Mouse (Mus musculus): ENCODE measurements around the gene Tle4. TPM values are rescaled to one million over a fixed set of nuclear protein-coding genes. Genes with fewer than 3 reads are reported as not detected.

Tle4 gene
- polyA plus RNA-seq, 1 experiment from 2014 or later = 35.5 TPM

DNA sequence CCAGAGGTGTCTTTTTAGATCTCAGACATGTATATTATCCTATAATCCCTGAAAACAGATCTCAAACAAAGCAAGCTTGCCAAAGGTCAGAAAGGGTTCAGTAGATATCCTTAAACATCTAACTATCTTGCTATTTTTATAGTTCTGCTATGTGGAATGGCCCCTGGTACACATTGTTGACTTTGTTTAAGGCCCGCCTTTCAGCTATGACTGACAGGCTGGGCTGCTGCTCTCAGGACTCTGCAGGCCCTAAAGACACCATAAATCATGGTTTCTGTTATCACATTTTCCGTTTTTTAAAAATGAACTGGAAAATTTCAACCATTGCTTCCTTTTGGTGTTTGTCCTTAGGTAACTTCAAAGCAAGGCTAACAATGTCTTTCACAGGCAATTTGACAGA, 161.3 kb downstream of the Tle4 start:
- DNase-seq (ENCODE audit: low spot score) (no peak), ATAC-seq (replicated peaks; ENCODE audit: insufficient number of reproducible peaks, low FRiP score, low TSS enrichment, low read depth) (no peak)
- Histone ChIP-seq H3K4me1 (ENCODE audit: control insufficient read depth, insufficient read depth, low read length) (no peaks in the 10 kb centered on the region), H3K27ac (replicated peaks; ENCODE audit: low read depth, low read length) (no peak overlapping the region), H3K9me3 (replicated peaks; ENCODE audit: control insufficient read depth, low read length) (no peaks in the 10 kb centered on the region), H3K36me3 (replicated peaks; ENCODE audit: control insufficient read depth, insufficient read depth, low read depth, low read length) (no peaks in the 10 kb centered on the region), H3K27me3 (ENCODE audit: control insufficient read depth, insufficient read depth, low read length) (no peaks in the 10 kb centered on the region), H3K9ac (replicated peaks; ENCODE audit: low read length) (no peak overlapping the region), H3K4me3 (ENCODE audit: low read depth, low read length) (no peak overlapping the region), H3K4me2 (ENCODE audit: low read depth, low read length) (no peak overlapping the region)
- 76% methylated on average over 2 of the region's 2 CpGs for WGBS

DNA sequence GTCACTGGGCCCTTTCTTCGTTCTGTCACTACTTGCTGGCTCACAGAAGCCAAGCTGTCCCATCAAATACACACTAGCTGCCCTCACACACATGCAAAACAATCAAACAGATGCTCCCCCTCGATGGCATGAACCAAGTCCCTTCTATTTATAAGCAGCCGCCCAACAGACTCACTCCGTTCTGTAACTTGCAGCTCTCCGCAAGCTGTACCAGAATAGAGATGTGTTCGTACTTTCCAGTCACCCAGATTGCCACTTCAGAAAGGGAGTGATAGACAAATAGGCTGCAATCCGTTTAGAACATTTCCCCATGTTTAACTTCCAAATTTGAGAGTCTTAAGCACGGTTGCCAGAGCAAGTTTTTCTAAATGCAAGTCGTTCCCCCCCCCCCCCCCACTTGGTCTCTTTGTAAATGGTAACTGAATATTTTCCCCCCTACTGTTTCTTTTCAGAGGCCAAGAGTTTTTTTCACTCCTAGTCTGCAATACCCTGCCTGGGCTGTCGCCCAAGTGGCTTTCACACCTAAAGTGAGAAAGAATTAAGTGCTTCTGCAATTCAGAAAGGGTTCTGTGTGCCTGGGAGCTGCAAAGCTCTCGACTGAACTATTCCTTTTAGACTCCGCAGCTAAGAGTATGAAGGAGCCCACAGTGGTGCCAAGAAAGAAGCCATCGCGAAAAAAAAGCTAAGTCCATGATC, 162.0 kb downstream of the Tle4 start:
- no peaks in the 10 kb centered on the region for H3K36me3 ChIP-seq (replicated peaks; ENCODE audit: control insufficient read depth, insufficient read depth, low read depth, low read length)
- no peak overlapping the region for H3K9ac ChIP-seq (replicated peaks; ENCODE audit: low read length)
- H3K27me3 ChIP-seq (ENCODE audit: control insufficient read depth, insufficient read depth, low read length) = no peaks in the 10 kb centered on the region
- no peak for ATAC-seq (replicated peaks; ENCODE audit: insufficient number of reproducible peaks, low FRiP score, low TSS enrichment, low read depth)
- no peaks in the 10 kb centered on the region for H3K4me1 ChIP-seq (ENCODE audit: control insufficient read depth, insufficient read depth, low read length)
- H3K27ac ChIP-seq (replicated peaks; ENCODE audit: low read depth, low read length) = no peak overlapping the region
- DNase-seq (ENCODE audit: low spot score) = no peak
- H3K9me3 ChIP-seq (replicated peaks; ENCODE audit: control insufficient read depth, low read length) = no peaks in the 10 kb centered on the region
- H3K4me3 ChIP-seq (ENCODE audit: low read depth, low read length) = no peak overlapping the region
- 44% methylated on average over 14 of the region's 14 CpGs for WGBS
- H3K4me2 ChIP-seq (ENCODE audit: low read depth, low read length) = no peak overlapping the region

DNA sequence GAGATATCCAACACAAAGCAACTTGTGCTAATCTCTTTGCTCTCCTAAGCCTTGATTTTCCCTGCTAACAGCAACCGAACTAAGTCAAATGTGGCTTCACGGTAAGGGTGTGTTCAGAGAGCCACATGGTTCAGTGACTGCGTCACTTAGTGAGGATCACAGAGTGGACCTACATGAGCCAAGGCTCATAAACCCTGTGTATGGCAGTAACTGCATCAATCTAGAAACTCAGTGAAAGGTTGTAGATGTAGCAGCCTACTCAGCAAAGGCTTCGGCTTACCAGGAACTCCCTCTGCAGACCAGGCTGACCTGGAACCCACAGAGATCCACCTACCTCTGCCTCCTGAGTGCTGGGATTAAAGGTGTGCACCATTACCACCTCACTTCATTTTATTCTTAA, 164.0 kb downstream of the Tle4 start:
- H3K9ac ChIP-seq (replicated peaks; ENCODE audit: low read length) = no peak overlapping the region
- no peaks in the 10 kb centered on the region for H3K4me1 ChIP-seq (ENCODE audit: control insufficient read depth, insufficient read depth, low read length)
- DNase-seq (ENCODE audit: low spot score) = no peak
- no peak overlapping the region for H3K4me3 ChIP-seq (ENCODE audit: low read depth, low read length)
- H3K9me3 ChIP-seq (replicated peaks; ENCODE audit: control insufficient read depth, low read length) = no peaks in the 10 kb centered on the region
- H3K36me3 ChIP-seq (replicated peaks; ENCODE audit: control insufficient read depth, insufficient read depth, low read depth, low read length) = no peaks in the 10 kb centered on the region
- no peak overlapping the region for H3K4me2 ChIP-seq (ENCODE audit: low read depth, low read length)
- H3K27ac ChIP-seq (replicated peaks; ENCODE audit: low read depth, low read length) = no peak overlapping the region
- no peaks in the 10 kb centered on the region for H3K27me3 ChIP-seq (ENCODE audit: control insufficient read depth, insufficient read depth, low read length)
- WGBS = 92% methylated on average over 4 of the region's 4 CpGs
- no peak for ATAC-seq (replicated peaks; ENCODE audit: insufficient number of reproducible peaks, low FRiP score, low TSS enrichment, low read depth)

GRCm38 (mm10) chr19:14432436-14432835, 165.4 kb downstream of the Tle4 start:
- Histone ChIP-seq H3K9ac (replicated peaks; ENCODE audit: low read length) (no peak overlapping the region), H3K36me3 (replicated peaks; ENCODE audit: control insufficient read depth, insufficient read depth, low read depth, low read length) (no peaks in the 10 kb centered on the region), H3K27me3 (ENCODE audit: control insufficient read depth, insufficient read depth, low read length) (no peaks in the 10 kb centered on the region), H3K27ac (replicated peaks; ENCODE audit: low read depth, low read length) (no peak overlapping the region), H3K4me2 (ENCODE audit: low read depth, low read length) (no peak overlapping the region), H3K4me1 (ENCODE audit: control insufficient read depth, insufficient read depth, low read length) (no peaks in the 10 kb centered on the region), H3K9me3 (replicated peaks; ENCODE audit: control insufficient read depth, low read length) (no peaks in the 10 kb centered on the region), H3K4me3 (ENCODE audit: low read depth, low read length) (no peak overlapping the region)
- WGBS = 90% methylated on average over 7 of the region's 7 CpGs
- DNase-seq (ENCODE audit: low spot score) = no peak
- ATAC-seq (replicated peaks; ENCODE audit: insufficient number of reproducible peaks, low FRiP score, low TSS enrichment, low read depth) = no peak

DNA sequence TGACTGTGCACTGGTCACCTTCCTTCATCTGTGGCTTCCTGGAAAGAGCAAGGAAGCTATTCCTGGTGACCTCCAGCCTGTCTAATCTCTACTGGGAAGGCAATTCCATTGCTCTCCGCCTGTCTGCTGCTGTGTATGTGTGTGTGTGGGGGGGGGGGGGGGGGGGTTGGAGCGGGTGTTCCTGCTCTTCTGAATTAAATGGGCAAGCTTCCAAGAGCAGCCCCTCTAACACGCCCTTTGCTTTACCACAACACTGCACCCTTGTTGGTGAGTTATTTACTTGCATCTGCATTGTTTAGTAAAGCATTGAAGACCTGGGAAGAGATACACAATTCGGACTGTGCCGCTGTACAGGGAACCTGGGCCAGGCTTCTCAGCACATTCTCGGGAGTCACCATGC, 170.9 kb downstream of the Tle4 start:
- ATAC-seq (replicated peaks; ENCODE audit: insufficient number of reproducible peaks, low FRiP score, low TSS enrichment, low read depth) (no peak), DNase-seq (ENCODE audit: low spot score) (no peak)
- Histone ChIP-seq H3K27me3 (ENCODE audit: control insufficient read depth, insufficient read depth, low read length) (no peaks in the 10 kb centered on the region), H3K4me3 (ENCODE audit: low read depth, low read length) (no peak overlapping the region), H3K27ac (replicated peaks; ENCODE audit: low read depth, low read length) (no peak overlapping the region), H3K36me3 (replicated peaks; ENCODE audit: control insufficient read depth, insufficient read depth, low read depth, low read length) (no peaks in the 10 kb centered on the region), H3K4me2 (ENCODE audit: low read depth, low read length) (no peak overlapping the region), H3K4me1 (ENCODE audit: control insufficient read depth, insufficient read depth, low read length) (no peaks in the 10 kb centered on the region), H3K9ac (replicated peaks; ENCODE audit: low read length) (no peak overlapping the region), H3K9me3 (replicated peaks; ENCODE audit: control insufficient read depth, low read length) (no peaks in the 10 kb centered on the region)
- WGBS = 69% methylated on average over 6 of the region's 6 CpGs

- no peak overlapping the region for H3K4me2 ChIP-seq (ENCODE audit: low read depth, low read length)
- H3K36me3 ChIP-seq (replicated peaks; ENCODE audit: control insufficient read depth, insufficient read depth, low read depth, low read length) = no peaks in the 10 kb centered on the region
- DNase-seq (ENCODE audit: low spot score) (no peak), ATAC-seq (replicated peaks; ENCODE audit: insufficient number of reproducible peaks, low FRiP score, low TSS enrichment, low read depth) (no peak)
- no peaks in the 10 kb centered on the region for H3K9me3 ChIP-seq (replicated peaks; ENCODE audit: control insufficient read depth, low read length)
- H3K27me3 ChIP-seq (ENCODE audit: control insufficient read depth, insufficient read depth, low read length) = no peaks in the 10 kb centered on the region
- H3K27ac ChIP-seq (replicated peaks; ENCODE audit: low read depth, low read length) = no peak overlapping the region
- no peak overlapping the region for H3K4me3 ChIP-seq (ENCODE audit: low read depth, low read length)
- H3K9ac ChIP-seq (replicated peaks; ENCODE audit: low read length) = no peak overlapping the region
- no peaks in the 10 kb centered on the region for H3K4me1 ChIP-seq (ENCODE audit: control insufficient read depth, insufficient read depth, low read length)
- WGBS = 37% methylated on average over 19 of the region's 19 CpGs
These were observed 171.5 kb downstream of the Tle4 start for GRCm38 (mm10) chr19:14426244-14426868.

DNA sequence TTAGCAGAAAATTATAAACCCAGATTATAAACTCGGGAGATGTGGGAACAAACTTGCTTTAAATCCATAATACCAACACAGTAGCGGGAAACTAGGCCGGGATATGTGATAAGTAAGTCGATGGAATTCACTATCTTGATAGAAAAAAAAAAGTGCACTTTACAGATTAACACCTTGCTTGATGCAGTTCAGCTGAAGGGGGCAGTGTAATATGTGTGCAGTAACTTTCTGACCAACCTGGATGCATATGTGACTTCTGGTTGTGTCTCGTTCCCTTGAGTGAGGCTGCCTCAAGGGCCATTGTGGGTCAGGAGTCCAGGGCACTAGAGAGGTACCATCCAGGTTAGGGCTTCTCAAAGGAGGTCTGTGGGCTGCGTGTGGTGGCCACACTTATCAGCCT, 172.7 kb downstream of the Tle4 start:
- Histone ChIP-seq H3K4me1 (ENCODE audit: control insufficient read depth, insufficient read depth, low read length) (no peaks in the 10 kb centered on the region), H3K9ac (replicated peaks; ENCODE audit: low read length) (no peak overlapping the region), H3K27me3 (ENCODE audit: control insufficient read depth, insufficient read depth, low read length) (no peaks in the 10 kb centered on the region), H3K36me3 (replicated peaks; ENCODE audit: control insufficient read depth, insufficient read depth, low read depth, low read length) (no peaks in the 10 kb centered on the region), H3K9me3 (replicated peaks; ENCODE audit: control insufficient read depth, low read length) (no peaks in the 10 kb centered on the region), H3K4me2 (ENCODE audit: low read depth, low read length) (no peak overlapping the region), H3K4me3 (ENCODE audit: low read depth, low read length) (no peak overlapping the region), H3K27ac (replicated peaks; ENCODE audit: low read depth, low read length) (no peak overlapping the region)
- WGBS = 76% methylated on average over 6 of the region's 6 CpGs
- DNase-seq (ENCODE audit: low spot score) (no peak), ATAC-seq (replicated peaks; ENCODE audit: insufficient number of reproducible peaks, low FRiP score, low TSS enrichment, low read depth) (no peak)

GRCm38 (mm10) chr19:14424016-14424964, 173.6 kb downstream of the Tle4 start:
- H3K9me3 ChIP-seq (replicated peaks; ENCODE audit: control insufficient read depth, low read length) = no peaks in the 10 kb centered on the region
- DNase-seq (ENCODE audit: low spot score) = peak; percentile 47
- no peak for ATAC-seq (replicated peaks; ENCODE audit: insufficient number of reproducible peaks, low FRiP score, low TSS enrichment, low read depth)
- no peak overlapping the region for H3K4me3 ChIP-seq (ENCODE audit: low read depth, low read length)
- no peaks in the 10 kb centered on the region for H3K4me1 ChIP-seq (ENCODE audit: control insufficient read depth, insufficient read depth, low read length)
- H3K4me2 ChIP-seq (ENCODE audit: low read depth, low read length) = no peak overlapping the region
- 60% methylated on average over 12 of the region's 12 CpGs for WGBS
- no peaks in the 10 kb centered on the region for H3K27me3 ChIP-seq (ENCODE audit: control insufficient read depth, insufficient read depth, low read length)
- no peak overlapping the region for H3K9ac ChIP-seq (replicated peaks; ENCODE audit: low read length)
- H3K36me3 ChIP-seq (replicated peaks; ENCODE audit: control insufficient read depth, insufficient read depth, low read depth, low read length) = no peaks in the 10 kb centered on the region
- no peak overlapping the region for H3K27ac ChIP-seq (replicated peaks; ENCODE audit: low read depth, low read length)
